Mouse (Mus musculus): ENCODE data around the gene Camkv.

- no peak for TF ChIP-seq POLR2A (IDR thresholded peaks at IDR 0.05; ENCODE audit: borderline replicate concordance, extremely low read depth, insufficient read depth, insufficient read length, poor library complexity, severe bottlenecking)
- TF ChIP-seq CTCF (IDR thresholded peaks at IDR 0.05; ENCODE audit: borderline replicate concordance, extremely low read depth, insufficient read depth, insufficient read length) = no peak
Observed at GRCm38 (mm10) chr9:107898563-107898962, 36.9 kb upstream of the Camkv start.
